Mouse (Mus musculus) neutrophil, adult 5-6 weeks (primary cell): ENCODE data around the gene Abcb7. TPM values are rescaled to one million over a fixed set of nuclear protein-coding genes. Genes with fewer than 3 reads are reported as not detected.

Experiments
- total RNA-seq: library from RNA; stranded (forward); fragments of 200-1000 nt; gene quantifications from 2 replicates; pipeline ENCODE4 v1.2.3, GENCODE M21; 2017

Gene Abcb7
- total RNA-seq, 1 experiment from 2014 or later = 36.7 TPM

Other genes with a start within 250 kb of the Abcb7 start
- gene Nexmif, start 212.7 kb downstream of the Abcb7 start, total RNA-seq = not detected in 2 replicates
- gene Uprt, start 69.0 kb upstream of the Abcb7 start, total RNA-seq = 11.2 and 12.0 TPM in 2 replicates